Comparison of ENCODE assay signal across 14 mouse cellular contexts in genomic region chr19:56935777-56936176, GRCm38 (mm10).
DNase-seq lines count a peak whose midpoint lies in the region; ATAC-seq and TF ChIP-seq lines count a peak whose summit lies in the region.
"Had no signal": no experiment of that assay in that cellular context is flagged by ENCODE, and none has a peak within 500 bp of the region (broad histone marks: within the 10 kb centered on the region; RNA-seq: fewer than 3 reads in every experiment).

No protein-coding gene starts in this region.

- peak; percentile 25 for TF ChIP-seq CTCF in hindbrain, postnatal 0 days (IDR thresholded peaks at IDR 0.05; ENCODE audit: low read depth)
- TF ChIP-seq CTCF in midbrain, postnatal 0 days (IDR thresholded peaks at IDR 0.05) = peak; percentile 39
- TF ChIP-seq CTCF in MEL (IDR thresholded peaks at IDR 0.05 in 2 of 3, conservative IDR thresholded peaks at IDR 0.05 in 1 of 3; ENCODE audit: control insufficient read depth in 1 of 3, insufficient read depth in 1 of 3, low read depth in 2 of 3, low read length in 3 of 3, poor library complexity in 1 of 3, severe bottlenecking in 1 of 3) = peak; percentile 33 to 48 (median 35); a peak in 4 of 6 replicates

- H3K9me3 ChIP-seq in hindbrain, postnatal 0 days (ENCODE audit: low read length) = no peaks in the 10 kb centered on the region
- no peaks in the 10 kb centered on the region for H3K9me3 ChIP-seq in hindbrain, embryonic 10.5 days
- H3K9me3 ChIP-seq in midbrain, postnatal 0 days (ENCODE audit: low read length) = no peaks in the 10 kb centered on the region
- H3K9me3 ChIP-seq in midbrain, embryonic 10.5 days (replicated peaks) = no peaks in the 10 kb centered on the region
- H3K9me3 ChIP-seq in MEL (replicated peaks; ENCODE audit: insufficient read depth, low read length) = no peaks in the 10 kb centered on the region
- H3K9me3 ChIP-seq in stomach, embryonic 16.5 days (replicated peaks; ENCODE audit: control insufficient read depth, low read length) = no peaks in the 10 kb centered on the region
- H3K9me3 ChIP-seq: embryonic facial prominence, embryonic 10.5 days; heart, embryonic 10.5 days; stomach, embryonic 15.5 days had no signal

- H3K4me3 ChIP-seq in hindbrain, postnatal 0 days (ENCODE audit: low read length) = no peak overlapping the region
- no peak overlapping the region for H3K4me3 ChIP-seq in hindbrain, embryonic 10.5 days
- no peak overlapping the region for H3K4me3 ChIP-seq in midbrain, postnatal 0 days (ENCODE audit: low read depth, low read length)
- no peak overlapping the region for H3K4me3 ChIP-seq in midbrain, embryonic 10.5 days
- H3K4me3 ChIP-seq in MEL (ENCODE audit: control insufficient read depth in 1 of 2, insufficient read depth in 1 of 2, low read depth in 2 of 2, low read length in 2 of 2) = no peak overlapping the region
- H3K4me3 ChIP-seq in stomach, embryonic 16.5 days (replicated peaks; ENCODE audit: low read length) = no peak overlapping the region
- H3K4me3 ChIP-seq: embryonic facial prominence, embryonic 10.5 days; heart, embryonic 10.5 days; stomach, embryonic 15.5 days had no signal

- peak; percentile 33 for TF ChIP-seq RAD21 in MEL (IDR thresholded peaks at IDR 0.05; ENCODE audit: low read depth, low read length)

- no peaks in the 10 kb centered on the region for H3K27me3 ChIP-seq in hindbrain, postnatal 0 days (ENCODE audit: insufficient read depth, low read length)
- H3K27me3 ChIP-seq in hindbrain, embryonic 10.5 days (ENCODE audit: insufficient read depth, poor library complexity, severe bottlenecking) = no peaks in the 10 kb centered on the region
- no peaks in the 10 kb centered on the region for H3K27me3 ChIP-seq in midbrain, postnatal 0 days (ENCODE audit: insufficient read depth, low read length)
- H3K27me3 ChIP-seq in midbrain, embryonic 10.5 days (ENCODE audit: low read depth, poor library complexity, severe bottlenecking) = no peaks in the 10 kb centered on the region
- H3K27me3 ChIP-seq in MEL (ENCODE audit: control insufficient read depth in 1 of 2, insufficient read depth in 2 of 2, low read length in 2 of 2) = no peaks in the 10 kb centered on the region
- H3K27me3 ChIP-seq in stomach, embryonic 16.5 days (ENCODE audit: control insufficient read depth, insufficient read depth, low read length) = no peaks in the 10 kb centered on the region
- H3K27me3 ChIP-seq: stomach, embryonic 15.5 days had no signal

- 90% methylated on average over 7 of the region's 7 CpGs for WGBS in hindbrain, postnatal 0 days
- WGBS in hindbrain, embryonic 10.5 days = 85% methylated on average over 7 of the region's 7 CpGs
- WGBS in midbrain, postnatal 0 days = 89% methylated on average over 7 of the region's 7 CpGs
- WGBS in midbrain, embryonic 10.5 days = 86% methylated on average over 7 of the region's 7 CpGs
- WGBS in stomach, embryonic 16.5 days = 86% methylated on average over 7 of the region's 7 CpGs

- no peak for ATAC-seq in hindbrain, postnatal 0 days
- no peak for ATAC-seq in midbrain, postnatal 0 days (ENCODE audit: low FRiP score)
- ATAC-seq in stomach, embryonic 16.5 days (ENCODE audit: insufficient read depth, low FRiP score) = no peak
- ATAC-seq in erythroid progenitor cell, adult 5-6 weeks (replicated peaks; ENCODE audit: low FRiP score, poor library complexity, severe bottlenecking) = no peak

- no peak for TF ChIP-seq EP300 in MEL (IDR thresholded peaks at IDR 0.05; ENCODE audit: low read depth in 1 of 2, low read length in 2 of 2)

- no peak overlapping the region for H3K4me2 ChIP-seq in hindbrain, postnatal 0 days (ENCODE audit: low read depth, low read length)
- H3K4me2 ChIP-seq in midbrain, postnatal 0 days (ENCODE audit: low read depth, low read length, poor library complexity, severe bottlenecking) = no peak overlapping the region
- H3K4me2 ChIP-seq in stomach, embryonic 16.5 days (ENCODE audit: low read depth, low read length) = no peak overlapping the region
- H3K4me2 ChIP-seq: stomach, embryonic 15.5 days had no signal

- H3K36me3 ChIP-seq in hindbrain, postnatal 0 days (ENCODE audit: insufficient read depth, low read length) = no peaks in the 10 kb centered on the region
- no peaks in the 10 kb centered on the region for H3K36me3 ChIP-seq in hindbrain, embryonic 10.5 days
- H3K36me3 ChIP-seq in midbrain, postnatal 0 days (ENCODE audit: insufficient read depth, low read length) = no peaks in the 10 kb centered on the region
- H3K36me3 ChIP-seq in midbrain, embryonic 10.5 days = no peaks in the 10 kb centered on the region
- no peaks in the 10 kb centered on the region for H3K36me3 ChIP-seq in MEL (ENCODE audit: control insufficient read depth in 1 of 2, insufficient read depth in 2 of 2, low read length in 2 of 2)
- no peaks in the 10 kb centered on the region for H3K36me3 ChIP-seq in stomach, embryonic 16.5 days (ENCODE audit: control insufficient read depth, insufficient read depth, low read length)
- H3K36me3 ChIP-seq: embryonic facial prominence, embryonic 10.5 days; heart, embryonic 10.5 days; stomach, embryonic 15.5 days had no signal

- TF ChIP-seq POLR2A in MEL (IDR thresholded peaks at IDR 0.05; ENCODE audit: control insufficient read depth in 1 of 2, insufficient read depth in 1 of 2, low read depth in 1 of 2, low read length in 2 of 2, poor library complexity in 1 of 2) = no peak

- no peak overlapping the region for H3K27ac ChIP-seq in hindbrain, postnatal 0 days
- H3K27ac ChIP-seq in hindbrain, embryonic 10.5 days = no peak overlapping the region
- H3K27ac ChIP-seq in midbrain, postnatal 0 days (ENCODE audit: low read depth, low read length) = no peak overlapping the region
- no peak overlapping the region for H3K27ac ChIP-seq in midbrain, embryonic 10.5 days (replicated peaks)
- H3K27ac ChIP-seq in MEL (ENCODE audit: control insufficient read depth, low read depth, low read length) = no peak overlapping the region
- 0 out of 2 replicates have a peak overlapping the region, but pooled peaks have one; percentile 24 for H3K27ac ChIP-seq in stomach, embryonic 16.5 days (ENCODE audit: low read length)
- H3K27ac ChIP-seq: embryonic facial prominence, embryonic 10.5 days; heart, embryonic 10.5 days; stomach, embryonic 15.5 days had no signal

- H3K4me1 ChIP-seq in hindbrain, postnatal 0 days (ENCODE audit: insufficient read depth, low read length) = no peaks in the 10 kb centered on the region
- H3K4me1 ChIP-seq in hindbrain, embryonic 10.5 days (replicated peaks) = peaks cover 15% of the 10 kb centered on the region
- H3K4me1 ChIP-seq in midbrain, postnatal 0 days (ENCODE audit: insufficient read depth, low read length) = no peaks in the 10 kb centered on the region
- peaks cover 15% of the 10 kb centered on the region for H3K4me1 ChIP-seq in midbrain, embryonic 10.5 days
- no peaks in the 10 kb centered on the region for H3K4me1 ChIP-seq in MEL (ENCODE audit: control insufficient read depth in 1 of 2, insufficient read depth in 2 of 2, low read length in 2 of 2)
- H3K4me1 ChIP-seq in stomach, embryonic 16.5 days (ENCODE audit: control insufficient read depth, insufficient read depth, low read length) = no peaks in the 10 kb centered on the region
- H3K4me1 ChIP-seq: stomach, embryonic 15.5 days had no signal

- no peak overlapping the region for H3K9ac ChIP-seq in hindbrain, postnatal 0 days (replicated peaks; ENCODE audit: low read length)
- H3K9ac ChIP-seq in midbrain, postnatal 0 days (replicated peaks; ENCODE audit: low read length, poor library complexity, severe bottlenecking) = no peak overlapping the region
- H3K9ac ChIP-seq in MEL (ENCODE audit: control insufficient read depth, low read depth, low read length, poor library complexity, severe bottlenecking) = no peak overlapping the region
- no peak overlapping the region for H3K9ac ChIP-seq in stomach, embryonic 16.5 days (ENCODE audit: low read length)
- H3K9ac ChIP-seq: stomach, embryonic 15.5 days had no signal

- no peaks in the 10 kb centered on the region for H3K79me2 ChIP-seq in MEL (ENCODE audit: control insufficient read depth, insufficient read depth, low read length, poor library complexity)

- DNase-seq in hindbrain, postnatal 0 days (ENCODE audit: low spot score) = no peak
- no peak for DNase-seq in hindbrain, embryonic 10.5 days (ENCODE audit: low spot score)
- DNase-seq in midbrain, postnatal 0 days (ENCODE audit: low spot score) = no peak
- no peak for DNase-seq in midbrain, embryonic 10.5 days (ENCODE audit: low spot score)
- peak; percentile 8 for DNase-seq in MEL (ENCODE audit: low read depth, low spot score)
- DNase-seq in embryo, embryonic 10.5 days (ENCODE audit: low spot score) = no peak
- DNase-seq: adrenal gland, adult 2 months; heart, postnatal 4 days; lung, adult 18-20 months had no signal

TF ChIP-seq in MEL, 35 proteins besides CTCF, POLR2A, EP300 and RAD21:
- 0 out of 2 replicates have a peak, but pooled peaks have one; percentile 32 for TF ChIP-seq SMC3 (IDR thresholded peaks at IDR 0.05; ENCODE audit: low read depth, low read length)
- TF ChIP-seq ELF1 (IDR thresholded peaks at IDR 0.05; ENCODE audit: low read depth, low read length) = no peak
